Mouse (Mus musculus): ENCODE results near the gene Krtcap2. TPM values are rescaled to one million over a fixed set of nuclear protein-coding genes. Genes with fewer than 3 reads are reported as not detected.

Krtcap2 gene
- polyA plus RNA-seq, 1 experiment, result 53.0 TPM

- peak in 1 of 2 experiments; percentile 78 for DNase-seq (ENCODE audit: extremely low spot score in 1 of 2, low spot score in 1 of 2)
Observed at GRCm38 (mm10) chr3:89279153-89279890, 33.6 kb downstream of the Krtcap2 start.

- DNase-seq (ENCODE audit: extremely low spot score in 1 of 2, low spot score in 1 of 2), result peak in 1 of 2 experiments; percentile 42
Observed at GRCm38 (mm10) chr3:89280050-89280605, 34.4 kb downstream of the Krtcap2 start.

GRCm38 (mm10) chr3:89280606-89281511 is 35.1 kb downstream of the Krtcap2 start, which contains the start of gene Efna1:
Gene Efna1, minus strand, starts transcription at chr3:89281142.
- DNase-seq (ENCODE audit: extremely low spot score in 1 of 2, low spot score in 1 of 2), result no peak

- DNase-seq (ENCODE audit: extremely low spot score in 1 of 2, low spot score in 1 of 2), result peak in 1 of 2 experiments; percentile 90
Observed at GRCm38 (mm10) chr3:89281579-89282290, 36.0 kb downstream of the Krtcap2 start.

GRCm38 (mm10) chr3:89282291-89282643 is 36.5 kb downstream of the Krtcap2 start:
- no peak for DNase-seq (ENCODE audit: extremely low spot score in 1 of 2, low spot score in 1 of 2)

GRCm38 (mm10) chr3:89284261-89284660 is 38.5 kb downstream of the Krtcap2 start:
- no peak for DNase-seq (ENCODE audit: extremely low spot score in 1 of 2, low spot score in 1 of 2)

- no peak for DNase-seq (ENCODE audit: extremely low spot score in 1 of 2, low spot score in 1 of 2)
Observed at GRCm38 (mm10) chr3:89285526-89285925, 39.8 kb downstream of the Krtcap2 start.

- no peak for DNase-seq (ENCODE audit: extremely low spot score in 1 of 2, low spot score in 1 of 2)
Observed at GRCm38 (mm10) chr3:89287286-89287685, 41.5 kb downstream of the Krtcap2 start.

- no peak for DNase-seq (ENCODE audit: extremely low spot score in 1 of 2, low spot score in 1 of 2)
Observed at GRCm38 (mm10) chr3:89288503-89288928, 42.8 kb downstream of the Krtcap2 start.

GRCm38 (mm10) chr3:89291874-89292273 is 46.1 kb downstream of the Krtcap2 start:
- DNase-seq (ENCODE audit: extremely low spot score in 1 of 2, low spot score in 1 of 2), result no peak

- no peak for DNase-seq (ENCODE audit: extremely low spot score in 1 of 2, low spot score in 1 of 2)
Observed at GRCm38 (mm10) chr3:89292303-89292702, 46.5 kb downstream of the Krtcap2 start.

- no peak for DNase-seq (ENCODE audit: extremely low spot score in 1 of 2, low spot score in 1 of 2)
Observed at GRCm38 (mm10) chr3:89293247-89293918, 47.6 kb downstream of the Krtcap2 start.

GRCm38 (mm10) chr3:89294195-89294594 is 48.4 kb downstream of the Krtcap2 start:
- DNase-seq (ENCODE audit: extremely low spot score in 1 of 2, low spot score in 1 of 2), result no peak

GRCm38 (mm10) chr3:89295685-89296230 is 50.0 kb downstream of the Krtcap2 start:
- no peak for DNase-seq (ENCODE audit: extremely low spot score in 1 of 2, low spot score in 1 of 2)

GRCm38 (mm10) chr3:89296761-89297396 is 51.1 kb downstream of the Krtcap2 start:
- peak in 1 of 2 experiments; percentile 35 for DNase-seq (ENCODE audit: extremely low spot score in 1 of 2, low spot score in 1 of 2)

GRCm38 (mm10) chr3:89298908-89299307 is 53.1 kb downstream of the Krtcap2 start:
- DNase-seq (ENCODE audit: extremely low spot score in 1 of 2, low spot score in 1 of 2), result no peak

- DNase-seq (ENCODE audit: extremely low spot score in 1 of 2, low spot score in 1 of 2), result peak in 1 of 2 experiments; percentile 59
Observed at GRCm38 (mm10) chr3:89299499-89299898, 53.7 kb downstream of the Krtcap2 start.

Measured in frontal cortex, adult 2 months (tissue).